ENCODE assay signal across 23 mouse cellular contexts in genomic region chr12:55481739-55482138, GRCm38 (mm10).
"Had no signal": no experiment of that assay in that cellular context is flagged by ENCODE, and none has a peak within 500 bp of the region (broad histone marks: within the 10 kb centered on the region; RNA-seq: fewer than 3 reads in every experiment).

No protein-coding gene starts in this region.

- H3K36me3 ChIP-seq: heart, embryonic 15.5 days; hindbrain, embryonic 15.5 days; kidney, embryonic 15.5 days; liver, embryonic 12.5 days had no signal

- H3K4me3 ChIP-seq: heart, adult 2 months; heart, embryonic 13.5 days; heart, embryonic 15.5 days; hindbrain, embryonic 13.5 days; hindbrain, embryonic 15.5 days; kidney, embryonic 15.5 days; limb, embryonic 13.5 days; limb, embryonic 15.5 days; liver, embryonic 12.5 days had no signal

- DNase-seq: gastrocnemius, postnatal 14 days; gastrocnemius, postnatal 36 days; heart, adult 11 months; heart, adult 2 months; heart, postnatal 14 days; heart, postnatal 36 days; kidney, adult 11 months; kidney, adult 8-10 months; kidney, postnatal 14 days; layer of hippocampus, adult 9-11 months; layer of hippocampus, postnatal 36 days; left cerebral cortex, postnatal 4 days had no signal

- H3K27ac ChIP-seq: heart, adult 2 months; heart, embryonic 13.5 days; heart, embryonic 15.5 days; hindbrain, embryonic 13.5 days; hindbrain, embryonic 15.5 days; hindbrain, postnatal 0 days; kidney, embryonic 15.5 days; kidney, postnatal 0 days; limb, embryonic 13.5 days; limb, embryonic 15.5 days; liver, embryonic 12.5 days; liver, embryonic 14.5 days had no signal

- H3K27me3 ChIP-seq: heart, embryonic 13.5 days; heart, embryonic 15.5 days; hindbrain, embryonic 13.5 days; hindbrain, embryonic 15.5 days; kidney, embryonic 15.5 days; limb, embryonic 13.5 days; limb, embryonic 15.5 days had no signal

- H3K4me1 ChIP-seq: hindbrain, embryonic 13.5 days; hindbrain, embryonic 15.5 days had no signal
